Mouse (Mus musculus): Measurements from ENCODE around the gene Hyal2.

Gene Hyal2

DNA sequence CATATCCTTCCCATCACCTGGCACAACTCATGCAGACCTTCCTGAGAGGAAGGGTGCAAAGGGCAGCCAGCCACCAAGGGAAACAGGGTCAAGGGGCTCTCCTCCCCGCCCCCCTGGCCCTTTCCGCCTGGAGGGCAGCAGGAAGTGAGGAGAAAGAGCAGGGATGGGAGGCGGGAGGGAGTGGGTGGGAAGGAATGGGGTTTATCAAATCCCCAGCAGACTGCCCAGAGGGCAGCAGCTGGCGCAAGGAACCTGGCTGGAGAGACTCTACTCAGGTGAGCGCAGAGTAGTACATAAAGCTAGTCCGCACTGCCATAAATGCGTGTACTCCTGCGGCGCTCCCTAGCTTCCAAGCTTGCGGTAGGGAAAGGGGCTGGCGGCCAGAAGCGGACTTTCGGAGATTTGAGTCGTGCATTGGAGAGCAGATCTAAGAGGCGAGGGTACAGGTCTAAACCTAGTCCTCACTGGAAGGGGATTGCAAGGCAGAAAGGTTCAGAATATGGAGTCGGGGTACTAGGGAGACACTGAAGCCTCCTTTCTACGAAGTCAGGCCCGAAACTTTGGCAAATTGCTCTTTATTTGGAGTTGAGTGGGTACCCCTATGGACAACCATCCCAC, at the start of gene Hyal2:
Gene Hyal2, plus strand, starts transcription at position 244 of the 618 bp plus-strand sequence.
- DNase-seq = no peak

DNA sequence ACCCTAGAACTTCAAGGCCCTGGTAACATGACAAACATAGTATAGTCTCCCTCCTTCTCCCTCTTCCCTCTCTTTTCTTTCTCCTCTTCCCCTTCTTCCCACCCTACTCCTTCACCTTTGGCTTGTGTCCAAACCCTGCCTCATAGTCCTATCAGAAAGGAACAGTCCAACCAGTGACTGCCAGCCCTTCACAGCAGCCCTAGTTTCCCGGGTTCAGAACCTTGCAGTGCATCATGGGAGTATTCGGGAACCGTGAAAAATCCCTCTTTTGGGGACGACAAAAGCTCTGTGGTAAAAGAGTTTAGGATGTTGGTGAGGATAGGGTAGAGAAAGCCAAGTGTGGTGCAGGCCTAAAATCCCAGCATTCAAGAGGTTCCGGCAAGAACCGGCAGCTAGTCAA, 47.4 kb upstream of the Hyal2 start:
- no peak for DNase-seq

DNA sequence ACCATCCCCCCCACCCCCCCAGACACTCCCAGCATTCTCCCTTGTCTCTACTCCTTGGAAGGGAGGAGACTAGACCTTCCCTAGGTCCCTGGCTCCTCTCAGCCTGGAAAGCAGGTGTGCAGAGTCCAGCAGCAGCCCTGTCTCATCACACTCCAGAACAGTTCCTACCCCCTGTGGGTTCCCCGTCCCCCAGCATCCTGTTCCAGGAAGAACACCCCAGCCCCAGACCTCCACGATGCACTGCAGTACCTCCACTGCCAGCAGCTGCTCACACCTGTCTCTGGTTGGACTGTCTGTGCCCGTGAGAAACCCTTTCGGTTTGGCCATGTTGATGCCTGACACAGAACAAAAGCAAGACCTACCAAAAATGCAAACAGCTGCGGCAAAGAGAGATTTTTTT, 46.6 kb upstream of the Hyal2 start:
- no peak for DNase-seq

DNA sequence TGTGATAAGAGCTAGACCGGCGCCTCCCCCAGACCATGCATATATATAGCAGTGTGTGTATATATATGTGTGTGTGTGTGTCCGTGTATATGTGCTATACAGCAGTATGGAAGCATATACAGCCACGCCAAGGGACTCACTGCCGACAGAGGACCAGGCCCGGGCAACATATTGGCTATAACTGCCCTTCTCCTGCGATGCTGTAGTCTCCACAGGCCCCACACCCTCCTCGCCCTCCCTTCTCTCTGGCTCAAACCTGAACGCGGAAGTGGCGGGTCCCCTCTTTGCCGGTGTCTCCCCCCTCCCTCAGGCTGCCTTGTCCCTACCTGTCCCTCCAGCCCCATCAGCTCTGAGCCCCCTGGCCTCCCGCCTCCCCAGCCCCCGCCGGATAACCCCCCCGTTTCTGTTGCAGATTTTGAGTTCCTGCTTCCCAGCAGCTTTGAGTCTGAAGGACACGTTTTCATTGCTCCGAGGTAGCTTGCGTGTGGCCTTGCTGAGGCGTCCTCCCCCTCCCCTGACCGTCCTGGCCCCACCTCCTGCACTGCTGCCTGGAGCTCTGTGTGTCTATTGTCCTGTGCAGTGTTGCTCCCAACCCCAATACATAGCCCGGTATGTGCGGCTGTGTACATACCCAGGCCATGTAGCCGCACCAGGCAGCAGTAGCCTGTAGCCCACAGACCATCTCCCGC, 45.9 kb upstream of the Hyal2 start:
- DNase-seq = peak in 1 of 2 experiments; percentile 44

DNA sequence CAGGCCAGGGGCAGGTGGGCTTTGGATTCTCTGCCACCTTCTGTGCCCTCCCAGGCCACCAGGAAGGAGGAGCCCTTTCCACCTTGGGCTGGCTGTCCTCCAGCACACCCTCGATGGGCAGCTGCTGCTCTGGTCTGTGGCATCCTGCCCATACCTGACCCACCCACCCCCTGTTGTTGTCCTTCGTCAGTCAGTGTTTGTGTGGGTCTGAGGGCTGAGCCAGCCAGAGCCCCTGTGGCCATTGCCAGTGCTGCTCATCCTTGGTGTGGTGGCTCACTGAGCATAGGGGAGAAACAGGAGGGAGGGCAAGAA, 45.4 kb upstream of the Hyal2 start:
- DNase-seq = no peak

DNA sequence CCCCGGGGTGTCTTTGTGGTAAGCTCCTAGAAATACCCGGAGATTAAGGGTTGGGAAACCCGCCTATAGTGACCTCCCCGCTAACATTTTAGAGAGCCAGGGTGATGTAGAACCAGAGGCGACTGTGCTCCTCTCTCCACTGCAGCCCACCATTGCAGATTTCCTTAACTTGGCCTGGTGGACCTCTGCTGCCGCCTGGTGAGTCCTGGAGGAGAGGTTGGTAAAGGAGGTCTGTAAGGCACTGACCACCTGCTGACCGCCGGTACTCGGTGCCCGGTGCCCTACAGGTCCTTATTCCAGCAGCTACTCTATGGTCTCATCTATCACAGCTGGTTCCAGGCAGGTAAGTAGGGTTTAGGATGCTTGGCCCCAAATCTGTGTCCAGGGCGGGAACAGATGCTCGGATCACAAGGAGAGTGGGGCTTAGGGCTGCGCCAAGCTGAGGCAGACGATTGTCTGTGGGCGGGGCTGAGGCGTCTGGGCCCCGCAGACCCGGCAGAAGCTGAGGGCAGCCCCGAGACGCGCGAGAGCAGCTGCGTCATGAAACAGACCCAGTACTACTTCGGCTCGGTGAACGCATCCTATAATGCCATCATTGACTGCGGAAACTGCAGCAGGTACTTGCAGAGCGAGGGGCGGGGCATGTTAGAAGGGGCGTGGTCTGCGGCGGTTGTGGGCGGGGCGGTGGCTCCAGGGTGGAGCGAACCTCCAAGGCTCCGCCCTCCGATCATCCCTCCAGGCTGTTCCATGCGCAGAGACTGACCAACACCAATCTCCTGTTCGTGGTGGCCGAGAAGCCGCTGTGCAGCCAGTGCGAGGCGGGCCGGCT, 41.3 kb upstream of the Hyal2 start:
- DNase-seq = peak; percentile 62 to 66

DNA sequence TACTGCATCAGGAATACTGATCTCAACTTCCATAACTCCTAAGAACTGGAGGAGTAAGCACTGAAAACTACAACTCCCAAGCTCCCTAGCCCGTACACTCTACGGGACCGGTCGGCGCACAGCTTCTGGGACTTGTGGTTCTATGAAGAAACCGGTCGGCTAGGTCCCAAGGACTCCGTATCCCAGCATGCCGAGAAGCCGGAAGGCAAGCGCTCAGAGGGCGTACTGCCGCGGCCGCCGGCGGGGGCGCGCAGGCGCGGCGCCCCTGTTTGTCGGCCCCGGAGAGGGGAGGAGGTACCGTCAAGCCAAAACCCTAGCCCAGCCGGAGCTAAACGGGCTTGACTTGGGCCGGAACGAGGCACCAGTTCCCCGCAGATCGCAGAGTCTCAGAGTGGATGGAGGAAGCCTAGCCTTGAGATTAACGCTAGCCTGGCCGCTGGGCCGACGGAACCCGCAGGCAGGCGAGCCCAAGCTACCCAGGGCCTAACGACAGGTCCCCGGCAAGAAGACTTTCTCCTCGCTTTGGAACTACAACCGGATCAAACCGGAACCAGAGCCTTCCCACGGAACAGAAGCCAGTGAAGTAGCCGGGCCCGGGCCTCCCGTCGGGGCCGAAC, 33.8 kb upstream of the Hyal2 start, which contains the start of gene Tmem115:
Gene Tmem115, plus strand, starts transcription at position 155 of the 617 bp plus-strand sequence.
- peak; percentile 80 to 86 for DNase-seq

DNA sequence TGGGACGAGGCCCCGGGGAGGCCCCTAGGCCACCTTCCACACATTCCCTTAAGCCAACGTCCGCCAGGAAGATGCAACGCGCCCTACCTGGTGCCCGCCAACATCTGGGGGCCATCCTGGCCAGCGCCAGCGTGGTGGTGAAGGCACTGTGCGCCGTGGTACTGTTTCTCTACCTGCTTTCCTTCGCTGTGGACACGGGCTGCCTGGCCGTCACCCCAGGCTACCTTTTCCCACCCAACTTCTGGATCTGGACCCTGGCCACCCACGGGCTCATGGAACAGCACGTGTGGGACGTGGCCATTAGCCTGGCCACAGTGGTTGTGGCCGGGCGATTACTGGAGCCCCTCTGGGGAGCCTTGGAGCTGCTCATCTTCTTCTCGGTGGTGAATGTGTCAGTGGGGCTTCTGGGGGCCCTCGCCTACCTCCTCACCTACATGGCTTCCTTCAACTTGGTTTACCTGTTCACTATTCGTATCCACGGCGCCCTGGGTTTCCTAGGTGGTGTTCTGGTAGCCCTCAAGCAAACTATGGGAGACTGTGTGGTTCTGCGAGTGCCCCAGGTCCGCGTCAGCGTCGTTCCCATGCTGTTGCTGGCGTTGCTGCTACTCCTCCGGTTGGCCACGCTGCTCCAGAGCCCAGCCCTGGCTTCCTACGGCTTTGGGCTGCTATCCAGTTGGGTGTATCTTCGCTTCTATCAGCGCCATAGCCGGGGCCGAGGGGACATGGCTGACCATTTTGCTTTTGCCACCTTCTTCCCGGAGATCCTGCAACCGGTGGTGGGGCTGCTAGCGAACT, 33.1 kb upstream of the Hyal2 start:
- no peak for DNase-seq

- no peak for DNase-seq
These were observed 29.5 kb upstream of the Hyal2 start for GRCm38 (mm10) chr9:107538231-107538630.

- no peak for DNase-seq
These were observed 29.0 kb upstream of the Hyal2 start for GRCm38 (mm10) chr9:107538711-107539110.

- no peak for DNase-seq
These were observed 27.8 kb upstream of the Hyal2 start for GRCm38 (mm10) chr9:107539940-107540339.

DNA sequence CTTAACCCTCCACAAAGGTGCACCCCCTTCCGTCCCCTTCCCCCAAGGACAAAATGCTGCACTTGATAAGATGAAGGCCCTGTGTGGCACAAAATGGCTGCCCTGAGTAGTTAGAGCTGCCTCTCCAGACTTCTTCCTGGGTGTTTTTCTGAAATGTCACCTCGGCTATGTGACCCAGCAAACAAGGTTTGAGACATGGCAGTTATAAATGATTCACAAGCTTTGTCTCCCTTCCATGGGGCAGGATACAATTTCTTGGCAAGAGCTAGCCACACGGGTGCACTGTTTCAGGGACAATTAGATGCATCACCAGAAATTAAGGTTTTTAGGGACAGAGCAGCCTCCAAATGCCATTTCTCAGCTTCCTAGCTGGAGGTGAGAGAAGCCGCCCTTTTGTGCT, 27.3 kb upstream of the Hyal2 start:
- no peak for DNase-seq

DNA sequence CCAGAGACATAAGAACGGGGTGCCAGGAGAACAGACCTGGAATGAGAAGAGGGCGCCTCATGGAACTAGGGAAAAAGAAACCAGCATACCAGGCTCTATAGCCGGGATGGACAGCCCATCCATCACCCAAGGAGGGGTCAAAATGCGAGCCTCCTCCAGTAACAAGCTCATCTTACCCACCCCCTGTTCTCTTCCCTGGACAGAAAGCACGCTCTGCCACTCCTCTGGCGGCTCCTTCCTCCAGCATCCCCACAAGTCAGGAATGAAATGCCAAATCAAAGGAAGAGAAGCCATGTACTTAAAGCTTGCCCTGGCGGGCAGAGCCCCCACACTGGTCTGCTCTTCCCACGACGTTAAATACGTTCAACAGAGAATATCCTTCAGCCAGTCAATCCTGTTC, 26.7 kb upstream of the Hyal2 start:
- DNase-seq = no peak

DNA sequence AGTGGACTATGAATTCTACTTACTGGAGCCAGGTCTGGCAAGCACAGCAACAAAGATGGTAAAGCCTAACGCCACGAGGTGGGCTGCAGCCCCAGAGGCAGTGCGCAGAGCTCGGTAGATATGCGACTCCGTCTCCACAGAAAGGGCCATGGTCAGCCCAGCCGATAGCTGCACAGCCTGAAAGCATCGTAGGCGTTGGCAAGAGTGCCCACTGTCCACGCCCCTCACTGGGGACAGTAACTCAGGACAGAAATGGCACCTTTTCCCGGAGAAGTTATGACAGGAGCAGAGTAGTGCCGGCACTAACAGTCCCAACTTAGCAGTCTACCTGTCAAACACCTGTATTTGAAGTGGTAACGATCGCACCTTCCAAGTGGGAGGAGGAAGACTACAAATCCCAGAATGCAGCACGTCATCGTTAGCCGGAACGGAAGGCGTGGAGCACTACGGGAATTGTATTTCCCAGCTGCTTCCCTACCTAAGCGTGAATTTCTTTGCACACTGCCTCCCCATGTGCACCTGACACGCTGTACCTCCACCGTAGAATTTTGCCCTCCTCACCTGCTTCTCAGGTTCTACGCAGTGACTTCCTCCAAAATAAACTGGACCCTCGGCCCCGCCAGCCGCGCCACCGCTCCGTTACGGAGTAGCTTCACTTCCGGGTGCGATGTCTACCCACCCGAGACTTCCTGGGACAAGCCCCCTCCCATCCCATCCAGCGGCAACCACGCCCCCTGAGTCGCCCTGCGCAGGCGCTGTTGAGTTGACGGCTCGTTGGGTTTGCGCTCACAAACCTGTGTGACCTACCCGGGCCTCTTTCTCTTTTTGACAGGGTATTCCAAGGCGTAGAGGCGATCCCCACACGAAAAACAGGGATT, 26.0 kb upstream of the Hyal2 start, which contains the start of the genes Cyb561d2 and Nprl2:
Gene Cyb561d2, minus strand, starts transcription at position 720 of the 878 bp plus-strand sequence.
Gene Nprl2, plus strand, starts transcription at position 753 of the 878 bp plus-strand sequence.
- DNase-seq = peak; percentile 94 to 96

DNA sequence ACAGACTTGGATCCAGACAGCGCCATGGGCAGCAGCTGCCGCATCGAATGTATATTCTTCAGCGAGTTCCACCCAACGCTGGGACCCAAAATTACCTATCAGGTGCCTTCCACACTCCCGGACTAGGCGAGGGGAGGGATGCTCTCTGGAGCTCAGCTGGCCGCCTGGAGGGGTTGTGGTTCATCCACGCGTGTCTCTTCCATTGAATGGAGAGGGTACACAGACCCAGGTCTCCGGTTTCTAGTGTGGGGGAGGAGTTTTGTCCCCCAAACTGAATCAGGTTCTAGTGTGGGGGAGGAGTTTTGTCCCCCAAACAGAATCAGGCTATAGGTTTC, 25.4 kb upstream of the Hyal2 start:
- DNase-seq = no peak

DNA sequence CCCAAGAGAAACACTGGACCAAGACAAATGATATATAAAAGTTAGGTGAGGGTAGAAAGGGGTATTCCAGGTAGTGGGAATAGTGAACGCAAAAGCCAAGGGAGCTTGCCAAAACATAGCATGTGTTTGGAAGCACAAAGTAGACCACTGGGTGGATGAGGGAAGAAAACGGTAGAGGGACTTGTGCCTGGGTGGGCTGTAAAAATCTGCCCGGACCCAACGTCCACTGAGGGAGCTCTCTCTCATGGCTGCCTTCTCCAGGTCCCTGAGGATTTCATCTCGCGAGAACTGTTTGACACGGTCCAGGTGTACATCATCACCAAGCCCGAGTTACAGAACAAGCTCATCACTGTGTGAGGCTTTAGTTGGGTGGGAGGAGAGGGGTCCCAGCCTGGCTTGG, 25.0 kb upstream of the Hyal2 start:
- no peak for DNase-seq

DNA sequence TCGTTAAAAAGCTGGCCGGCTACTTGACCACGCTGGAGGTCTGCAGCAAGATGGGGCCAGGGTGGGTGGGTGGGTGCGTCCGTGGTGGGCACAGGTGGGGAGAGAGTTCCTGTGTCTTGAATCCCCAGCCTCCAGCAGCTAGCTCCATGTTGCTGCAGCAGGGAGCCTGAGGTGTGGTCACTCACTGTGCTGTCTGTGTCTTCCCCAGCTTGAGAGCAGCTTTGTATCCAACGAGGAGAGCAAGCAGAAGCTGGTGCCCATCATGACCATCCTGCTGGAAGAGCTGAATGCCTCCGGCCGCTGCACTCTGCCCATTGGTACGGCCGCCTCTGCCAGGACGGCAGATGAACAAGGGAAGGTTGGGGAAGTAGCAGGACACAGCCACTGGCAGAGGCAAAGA, 24.4 kb upstream of the Hyal2 start:
- DNase-seq = no peak

- DNase-seq = no peak
These were observed 23.5 kb upstream of the Hyal2 start for GRCm38 (mm10) chr9:107544196-107544700.

DNA sequence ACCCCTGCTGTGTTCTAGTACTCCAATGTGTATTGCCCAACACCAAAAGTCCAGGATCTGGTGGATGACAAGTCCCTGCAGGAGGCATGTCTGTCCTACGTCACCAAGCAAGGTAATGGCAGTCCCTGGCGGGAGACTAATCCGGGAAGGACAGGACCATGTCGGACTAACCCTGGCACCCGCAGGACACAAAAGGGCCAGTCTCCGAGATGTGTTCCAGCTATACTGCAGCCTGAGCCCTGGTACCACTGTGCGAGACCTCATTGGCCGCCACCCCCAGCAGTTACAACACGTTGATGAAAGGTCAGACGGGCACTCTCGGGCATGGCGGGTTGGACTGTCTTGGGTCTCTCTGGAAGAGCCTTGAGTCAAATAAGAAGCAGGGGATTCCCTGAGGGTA, 23.0 kb upstream of the Hyal2 start:
- no peak for DNase-seq

GRCm38 (mm10) chr9:107545199-107545598, 22.5 kb upstream of the Hyal2 start:
- no peak for DNase-seq

GRCm38 (mm10) chr9:107545602-107546001, 22.1 kb upstream of the Hyal2 start:
- DNase-seq = peak in 1 of 2 experiments; percentile 74
